Mouse (Mus musculus): ENCODE data around the gene Gfi1b.
A peak's percentile ranks its signal among the peaks of the same experiment; 100 is the strongest.

Gfi1b gene

GRCm38 (mm10) chr2:28622521-28623124 is 841 bp upstream of the Gfi1b start:
- peak; percentile 51 for DNase-seq (ENCODE audit: low read depth, low spot score)

- DNase-seq (ENCODE audit: low read depth, low spot score), result no peak
Observed at GRCm38 (mm10) chr2:28621111-28621510, 671 bp downstream of the Gfi1b start.

GRCm38 (mm10) chr2:28620522-28620921 is 1.3 kb downstream of the Gfi1b start:
- no peak for DNase-seq (ENCODE audit: low read depth, low spot score)

GRCm38 (mm10) chr2:28619369-28619768 is 2.4 kb downstream of the Gfi1b start:
- DNase-seq (ENCODE audit: low read depth, low spot score), result no peak

- DNase-seq (ENCODE audit: low read depth, low spot score), result no peak
Observed at GRCm38 (mm10) chr2:28618777-28619336, 2.9 kb downstream of the Gfi1b start.

GRCm38 (mm10) chr2:28617498-28618486 is 4.0 kb downstream of the Gfi1b start:
- DNase-seq (ENCODE audit: low read depth, low spot score), result no peak

GRCm38 (mm10) chr2:28616874-28617273 is 4.9 kb downstream of the Gfi1b start:
- DNase-seq (ENCODE audit: low read depth, low spot score), result no peak

- no peak for DNase-seq (ENCODE audit: low read depth, low spot score)
Observed at GRCm38 (mm10) chr2:28616358-28616757, 5.4 kb downstream of the Gfi1b start.

GRCm38 (mm10) chr2:28613599-28613998 is 8.2 kb downstream of the Gfi1b start:
- no peak for DNase-seq (ENCODE audit: low read depth, low spot score)

GRCm38 (mm10) chr2:28612436-28613063 is 9.2 kb downstream of the Gfi1b start:
- no peak for DNase-seq (ENCODE audit: low read depth, low spot score)

- DNase-seq (ENCODE audit: low read depth, low spot score), result no peak
Observed at GRCm38 (mm10) chr2:28611407-28611787, 10.4 kb downstream of the Gfi1b start.

GRCm38 (mm10) chr2:28610716-28611406 is 10.9 kb downstream of the Gfi1b start:
- DNase-seq (ENCODE audit: low read depth, low spot score), result no peak

- no peak for DNase-seq (ENCODE audit: low read depth, low spot score)
Observed at GRCm38 (mm10) chr2:28609851-28610250, 11.9 kb downstream of the Gfi1b start.

- DNase-seq (ENCODE audit: low read depth, low spot score), result no peak
Observed at GRCm38 (mm10) chr2:28607341-28608165, 14.2 kb downstream of the Gfi1b start.

GRCm38 (mm10) chr2:28606601-28607340 is 15.0 kb downstream of the Gfi1b start:
- peak; percentile 27 for DNase-seq (ENCODE audit: low read depth, low spot score)

- no peak for DNase-seq (ENCODE audit: low read depth, low spot score)
Observed at GRCm38 (mm10) chr2:28605789-28606541, 15.8 kb downstream of the Gfi1b start.

- DNase-seq (ENCODE audit: low read depth, low spot score), result no peak
Observed at GRCm38 (mm10) chr2:28603542-28603941, 18.2 kb downstream of the Gfi1b start.

GRCm38 (mm10) chr2:28601720-28602590 is 19.8 kb downstream of the Gfi1b start:
- DNase-seq (ENCODE audit: low read depth, low spot score), result no peak
